11 mouse cellular contexts compared by ENCODE assay signal in genomic region chr3:95162345-95162628, GRCm38 (mm10). TPM values are rescaled to one million over a fixed set of nuclear protein-coding genes. Genes with fewer than 3 reads are reported as not detected.
DNase-seq lines count a peak whose midpoint lies in the region; ATAC-seq lines count a peak whose summit lies in the region.
"Had no signal": no experiment of that assay in that cellular context is flagged by ENCODE, and none has a peak within 500 bp of the region (broad histone marks: within the 10 kb centered on the region; RNA-seq: fewer than 3 reads in every experiment).

No protein-coding gene starts in this region.

- peak overlapping the region; percentile 99; the same call in 1 of the 2 replicates for H3K4me2 ChIP-seq in liver, embryonic 11.5 days
- peak overlapping the region; percentile 75 for H3K4me2 ChIP-seq in forebrain, embryonic 15.5 days (replicated peaks)
- peak overlapping the region; percentile 86 for H3K4me2 ChIP-seq in limb, embryonic 13.5 days (replicated peaks)
- peak overlapping the region; percentile 85 for H3K4me2 ChIP-seq in stomach, embryonic 15.5 days

- peaks cover 15% of the 10 kb centered on the region for H3K4me1 ChIP-seq in liver, embryonic 11.5 days (replicated peaks; ENCODE audit: control insufficient read depth, insufficient read depth, low read length)
- H3K4me1 ChIP-seq in forebrain, embryonic 15.5 days = peaks cover 36% of the 10 kb centered on the region
- peaks cover 34% of the 10 kb centered on the region for H3K4me1 ChIP-seq in limb, embryonic 13.5 days
- H3K4me1 ChIP-seq in stomach, embryonic 15.5 days = peaks cover 32% of the 10 kb centered on the region

- no peak overlapping the region for H3K27ac ChIP-seq in liver, embryonic 11.5 days (ENCODE audit: low read depth, low read length)
- H3K27ac ChIP-seq in forebrain, embryonic 15.5 days (replicated peaks) = peak overlapping the region; percentile 83
- no peak overlapping the region for H3K27ac ChIP-seq in limb, embryonic 13.5 days
- peak overlapping the region; percentile 49; the same call in 1 of the 2 replicates for H3K27ac ChIP-seq in stomach, embryonic 15.5 days

- H3K9ac ChIP-seq in liver, embryonic 11.5 days (ENCODE audit: low read depth, low read length) = no peak overlapping the region
- H3K9ac ChIP-seq in forebrain, embryonic 15.5 days (replicated peaks) = peak overlapping the region; percentile 84
- H3K9ac ChIP-seq in limb, embryonic 13.5 days = peak overlapping the region; percentile 87; the same call in 1 of the 2 replicates
- H3K9ac ChIP-seq in stomach, embryonic 15.5 days = peak overlapping the region; percentile 6; the same call in 1 of the 2 replicates

- 51% methylated on average over 2 of the region's 2 CpGs for WGBS in liver, embryonic 11.5 days
- 11% methylated on average over 2 of the region's 2 CpGs for WGBS in forebrain, embryonic 15.5 days
- WGBS in limb, embryonic 13.5 days = 21% methylated on average over 2 of the region's 2 CpGs
- 41% methylated on average over 2 of the region's 2 CpGs for WGBS in stomach, embryonic 15.5 days

- no peaks in the 10 kb centered on the region for H3K36me3 ChIP-seq in liver, embryonic 11.5 days (ENCODE audit: control insufficient read depth, insufficient read depth, low read length)
- peaks cover 27% of the 10 kb centered on the region for H3K36me3 ChIP-seq in forebrain, embryonic 15.5 days
- H3K36me3 ChIP-seq in limb, embryonic 13.5 days = peaks cover 36% of the 10 kb centered on the region
- 0 out of 2 replicates have a peak, but pooled peaks cover 3% of the 10 kb centered on the region for H3K36me3 ChIP-seq in stomach, embryonic 15.5 days

- H3K4me3 ChIP-seq in liver, embryonic 11.5 days (ENCODE audit: low read depth, low read length) = no peak overlapping the region
- peak overlapping the region; percentile 67 for H3K4me3 ChIP-seq in forebrain, embryonic 15.5 days
- peak overlapping the region; percentile 92 for H3K4me3 ChIP-seq in limb, embryonic 13.5 days
- H3K4me3 ChIP-seq in stomach, embryonic 15.5 days (replicated peaks) = peak overlapping the region; percentile 79; the same call in 1 of the 2 replicates

- H3K9me3 ChIP-seq in liver, embryonic 11.5 days (ENCODE audit: control insufficient read depth, low read length) = no peaks in the 10 kb centered on the region
- no peaks in the 10 kb centered on the region for H3K9me3 ChIP-seq in forebrain, embryonic 15.5 days
- H3K9me3 ChIP-seq in limb, embryonic 13.5 days = no peaks in the 10 kb centered on the region
- no peaks in the 10 kb centered on the region for H3K9me3 ChIP-seq in stomach, embryonic 15.5 days

- no peak for DNase-seq in liver, embryonic 11.5 days (ENCODE audit: low spot score)
- no peak for DNase-seq in liver
- DNase-seq in left cerebral cortex, adult 11 months (ENCODE audit: low spot score) = no peak
- DNase-seq in thymus, postnatal 10 days (ENCODE audit: low spot score in 2 of 2) = no peak
- DNase-seq in left cerebral cortex, adult 9 months (ENCODE audit: low spot score in 2 of 2) = no peak
- DNase-seq: adrenal gland, adult 2 months; kidney, postnatal 36 days; thymus, adult 18-20 months had no signal

- no peak for ATAC-seq in liver, embryonic 11.5 days (replicated peaks; ENCODE audit: low FRiP score)
- ATAC-seq in forebrain, embryonic 15.5 days (replicated peaks) = no peak
- ATAC-seq in limb, embryonic 13.5 days (ENCODE audit: low FRiP score, low read depth) = no peak
- ATAC-seq in stomach, embryonic 15.5 days (ENCODE audit: insufficient read depth, low FRiP score, low read depth) = no peak

- peaks cover 37% of the 10 kb centered on the region for H3K27me3 ChIP-seq in liver, embryonic 11.5 days (replicated peaks; ENCODE audit: control insufficient read depth, insufficient read depth, low read length)
- no peaks in the 10 kb centered on the region for H3K27me3 ChIP-seq in forebrain, embryonic 15.5 days
- no peaks in the 10 kb centered on the region for H3K27me3 ChIP-seq in limb, embryonic 13.5 days
- no peaks in the 10 kb centered on the region for H3K27me3 ChIP-seq in stomach, embryonic 15.5 days (replicated peaks)

RNA-seq across cellular contexts. Expression of gene Sema6c, which starts 2.0 kb away (rescaled TPM):
- 2.5 and 2.8 TPM in 2 replicates for polyA plus RNA-seq in liver, embryonic 11.5 days (2014; fragmentation: Nextera tagmentation; extraction: Ambion mirVana)
- polyA plus RNA-seq in forebrain, embryonic 15.5 days (2015; fragmentation: Nextera tagmentation; extraction: Ambion mirVana) = 30.4 and 34.1 TPM in 2 replicates
- polyA plus RNA-seq in limb, embryonic 13.5 days (2015; fragmentation: Nextera tagmentation; extraction: Ambion mirVana) = 11.1 and 11.7 TPM in 2 replicates
- polyA plus RNA-seq in stomach, embryonic 15.5 days (2015; fragmentation: Nextera tagmentation; extraction: Ambion mirVana) = 5.9 and 6.9 TPM in 2 replicates

RNA-seq across cellular contexts. Expression of gene Tnfaip8l2, which starts 20.1 kb away (rescaled TPM):
- polyA plus RNA-seq in liver, embryonic 11.5 days (2014; fragmentation: Nextera tagmentation; extraction: Ambion mirVana) = 4.8 and 5.4 TPM in 2 replicates
- 2.5 and 3.6 TPM in 2 replicates for polyA plus RNA-seq in forebrain, embryonic 15.5 days (2015; fragmentation: Nextera tagmentation; extraction: Ambion mirVana)
- polyA plus RNA-seq in limb, embryonic 13.5 days (2015; fragmentation: Nextera tagmentation; extraction: Ambion mirVana) = 2.6 and 3.1 TPM in 2 replicates
- 5.1 and 6.7 TPM in 2 replicates for polyA plus RNA-seq in stomach, embryonic 15.5 days (2015; fragmentation: Nextera tagmentation; extraction: Ambion mirVana)

RNA-seq across cellular contexts. Expression of gene Lysmd1, which starts 28.4 kb away (rescaled TPM):
- 8.9 and 9.1 TPM in 2 replicates for polyA plus RNA-seq in liver, embryonic 11.5 days (2014; fragmentation: Nextera tagmentation; extraction: Ambion mirVana)
- 39.8 and 42.2 TPM in 2 replicates for polyA plus RNA-seq in forebrain, embryonic 15.5 days (2015; fragmentation: Nextera tagmentation; extraction: Ambion mirVana)
- 19.1 and 19.6 TPM in 2 replicates for polyA plus RNA-seq in limb, embryonic 13.5 days (2015; fragmentation: Nextera tagmentation; extraction: Ambion mirVana)
- 11.6 and 11.7 TPM in 2 replicates for polyA plus RNA-seq in stomach, embryonic 15.5 days (2015; fragmentation: Nextera tagmentation; extraction: Ambion mirVana)

RNA-seq across cellular contexts. Expression of gene Scnm1, which starts 28.5 kb away (rescaled TPM):
- polyA plus RNA-seq in liver, embryonic 11.5 days (2014; fragmentation: Nextera tagmentation; extraction: Ambion mirVana) = 53.1 and 58.5 TPM in 2 replicates
- 105 and 108 TPM in 2 replicates for polyA plus RNA-seq in forebrain, embryonic 15.5 days (2015; fragmentation: Nextera tagmentation; extraction: Ambion mirVana)
- polyA plus RNA-seq in limb, embryonic 13.5 days (2015; fragmentation: Nextera tagmentation; extraction: Ambion mirVana) = 82.4 and 84.4 TPM in 2 replicates
- polyA plus RNA-seq in stomach, embryonic 15.5 days (2015; fragmentation: Nextera tagmentation; extraction: Ambion mirVana) = 59.1 and 62.7 TPM in 2 replicates

RNA-seq across cellular contexts. Expression of gene Tmod4, which starts 38.0 kb away (rescaled TPM):
- 1.1 TPM in 2 replicates for polyA plus RNA-seq in liver, embryonic 11.5 days (2014; fragmentation: Nextera tagmentation; extraction: Ambion mirVana)
- polyA plus RNA-seq in forebrain, embryonic 15.5 days (2015; fragmentation: Nextera tagmentation; extraction: Ambion mirVana) = 0.74 and 1.1 TPM in 2 replicates
- polyA plus RNA-seq in limb, embryonic 13.5 days (2015; fragmentation: Nextera tagmentation; extraction: Ambion mirVana) = 1.9 and 2.5 TPM in 2 replicates
- polyA plus RNA-seq in stomach, embryonic 15.5 days (2015; fragmentation: Nextera tagmentation; extraction: Ambion mirVana) = 1.6 and 1.7 TPM in 2 replicates

Comparison
In these comparisons a context has a peak if more than half of its experiments do, and no peak if none do; other contexts are left out.
1. H3K27ac ChIP-seq: peak in forebrain, embryonic 15.5 days (single experiment) and stomach, embryonic 15.5 days (single experiment); none in liver, embryonic 11.5 days (single experiment) and limb, embryonic 13.5 days (single experiment).
2. Peak in every context shown above with its lines, with median percentiles within 50 percentile points of each other: H3K4me2 ChIP-seq.